Mouse (Mus musculus) thymus, postnatal 0 days (tissue): ENCODE measurements at regions not wholly inside any gene's neighbourhood (a gene's known extent, or its start where the extent isn't known, plus 50 kb on each side); places are given as distances from the start of the nearest gene placed in this dataset.

Source experiments
- DNase-seq: peaks from one replicate; pipeline ENCODE4 v3.0.0-alpha.2; 2015; ENCODE audit warnings: low spot score

DNA sequence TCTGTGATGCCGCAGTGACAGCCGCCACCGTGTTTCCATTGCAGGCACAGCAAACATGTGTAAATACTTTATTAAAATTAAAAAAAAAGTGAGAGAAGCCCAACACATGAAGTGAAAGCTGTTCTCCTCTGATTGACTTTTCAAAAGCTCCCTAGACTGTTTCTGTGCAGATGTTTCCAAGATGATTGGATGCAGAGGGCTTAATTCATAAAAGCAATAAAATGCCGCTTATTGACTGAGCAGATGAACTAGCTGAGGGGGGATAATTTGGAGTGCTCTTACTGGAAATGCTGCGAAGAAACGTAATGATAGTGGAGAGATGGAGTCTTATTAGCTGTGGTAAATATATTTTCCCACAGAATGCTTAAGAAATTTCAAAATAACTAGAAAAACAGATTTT is 170.4 kb downstream of the Rnf144a start:
- no peak for DNase-seq

DNA sequence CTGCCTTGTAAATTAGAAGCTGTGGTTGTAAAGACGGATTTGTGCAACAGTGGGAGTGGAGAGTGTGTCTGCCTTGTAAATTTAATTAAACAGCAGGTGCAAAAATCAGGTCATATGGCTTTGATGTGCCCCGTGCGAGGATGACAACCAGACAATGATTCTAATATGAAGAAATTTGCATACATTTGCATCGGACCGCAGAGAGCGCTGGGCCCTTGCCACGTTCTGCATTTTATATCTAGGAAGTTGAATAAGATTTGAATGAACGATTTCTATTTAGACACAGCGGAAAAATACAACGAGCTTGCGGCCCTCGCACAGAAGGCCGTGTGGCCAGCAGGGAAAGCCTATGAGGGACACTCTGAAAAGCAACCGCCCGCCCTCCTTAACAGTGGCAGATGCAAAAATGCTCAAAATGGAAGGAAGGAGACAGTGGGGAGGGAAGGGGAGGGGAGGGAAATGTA is 187.5 kb downstream of the Rnf144a start:
- DNase-seq, result no peak

DNA sequence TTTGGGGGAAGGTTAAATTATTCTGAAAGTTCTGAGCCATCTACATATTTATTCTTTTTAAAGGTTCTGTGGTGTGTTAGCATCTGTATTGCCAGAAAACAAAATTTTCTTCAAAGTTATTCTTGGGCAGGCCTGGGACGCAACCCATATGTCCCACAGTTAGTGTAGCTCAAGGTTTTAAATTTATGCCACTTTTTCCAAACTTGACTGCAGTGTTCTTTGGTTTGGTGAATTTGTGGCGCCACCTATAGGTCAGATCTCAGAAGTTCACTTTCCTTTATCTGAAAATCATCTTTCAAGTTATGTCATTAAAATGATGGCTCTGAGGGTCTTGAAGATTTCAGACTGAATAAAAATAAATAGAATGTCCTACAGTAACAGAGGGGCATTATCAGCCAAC is 188.7 kb downstream of the Rnf144a start:
- peak; percentile 54 for DNase-seq

DNA sequence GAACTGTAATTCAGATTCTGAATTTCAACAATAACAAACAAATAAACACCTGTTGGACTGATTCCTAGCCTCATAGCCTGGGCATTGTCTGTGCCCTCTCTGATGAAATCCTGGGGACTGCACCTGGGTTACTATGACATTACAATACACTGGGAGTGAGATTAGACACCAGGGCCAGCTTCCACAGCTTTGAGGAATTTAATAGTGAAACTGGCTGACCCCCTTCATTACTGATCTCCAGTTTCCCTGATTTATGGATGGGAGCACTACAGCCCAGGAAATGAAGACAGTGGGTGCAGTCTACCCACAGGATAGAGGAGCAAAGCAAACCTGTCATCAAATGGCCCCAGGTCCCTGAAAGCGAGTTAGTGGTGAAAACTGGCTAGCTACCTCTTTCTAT is 202.6 kb downstream of the Rnf144a start:
- no peak for DNase-seq

DNA sequence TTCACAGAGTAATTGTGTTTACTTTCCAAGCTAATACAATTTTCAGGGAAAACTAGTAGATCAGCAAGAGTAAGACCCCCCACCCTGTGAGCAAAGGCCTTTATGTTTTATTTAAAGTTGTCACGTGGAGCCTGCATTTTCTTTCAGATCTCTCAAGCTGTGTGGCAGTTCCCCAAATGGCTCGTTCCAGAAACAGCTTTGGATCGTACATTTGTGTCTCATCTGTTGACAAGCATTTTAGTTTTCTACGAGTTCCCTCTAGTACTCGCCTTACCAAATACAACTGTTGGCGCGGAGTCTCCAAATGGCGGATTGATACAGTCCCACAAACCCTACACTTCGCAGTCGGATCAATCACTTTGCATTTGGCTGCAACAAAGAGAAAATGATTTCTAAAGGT is 203.6 kb downstream of the Rnf144a start:
- DNase-seq, result no peak

DNA sequence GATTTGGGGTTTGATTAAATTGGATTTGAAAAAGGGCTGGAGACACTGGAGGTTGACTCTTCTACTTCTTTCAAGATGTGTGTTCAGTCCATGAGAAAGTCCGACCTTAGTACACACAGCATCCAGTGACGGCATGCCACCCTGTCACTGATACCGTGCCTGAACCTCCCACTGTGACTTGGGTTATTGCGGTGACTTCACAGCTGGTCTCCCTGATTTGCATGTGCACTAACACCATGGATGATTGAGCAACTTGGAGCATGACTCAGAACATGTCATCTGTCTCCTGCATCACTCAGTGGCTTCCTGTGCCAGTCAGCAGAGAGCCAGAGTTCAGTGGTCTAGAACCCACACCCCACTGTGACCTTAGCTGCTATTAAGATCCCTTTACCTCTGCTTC is 208.3 kb downstream of the Rnf144a start:
- no peak for DNase-seq

DNA sequence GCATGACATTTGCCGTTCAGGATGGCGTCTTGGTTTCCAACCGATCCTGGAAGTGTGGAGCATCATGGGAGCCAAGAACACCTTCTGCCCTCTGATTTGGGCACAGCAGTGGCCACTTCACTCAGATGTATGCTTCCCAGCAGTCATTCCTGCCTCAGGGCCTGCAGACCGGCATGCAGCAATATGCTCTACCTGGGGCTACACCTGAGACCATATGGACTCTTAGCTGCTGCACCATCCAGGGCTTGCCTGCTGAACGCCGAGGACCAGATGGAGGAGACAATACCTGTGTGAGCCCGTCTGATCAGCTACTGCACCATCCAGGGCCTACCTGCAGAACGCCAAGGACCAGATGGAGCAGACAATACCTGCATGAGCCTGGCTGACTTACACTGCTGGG is 209.0 kb downstream of the Rnf144a start:
- no peak for DNase-seq

DNA sequence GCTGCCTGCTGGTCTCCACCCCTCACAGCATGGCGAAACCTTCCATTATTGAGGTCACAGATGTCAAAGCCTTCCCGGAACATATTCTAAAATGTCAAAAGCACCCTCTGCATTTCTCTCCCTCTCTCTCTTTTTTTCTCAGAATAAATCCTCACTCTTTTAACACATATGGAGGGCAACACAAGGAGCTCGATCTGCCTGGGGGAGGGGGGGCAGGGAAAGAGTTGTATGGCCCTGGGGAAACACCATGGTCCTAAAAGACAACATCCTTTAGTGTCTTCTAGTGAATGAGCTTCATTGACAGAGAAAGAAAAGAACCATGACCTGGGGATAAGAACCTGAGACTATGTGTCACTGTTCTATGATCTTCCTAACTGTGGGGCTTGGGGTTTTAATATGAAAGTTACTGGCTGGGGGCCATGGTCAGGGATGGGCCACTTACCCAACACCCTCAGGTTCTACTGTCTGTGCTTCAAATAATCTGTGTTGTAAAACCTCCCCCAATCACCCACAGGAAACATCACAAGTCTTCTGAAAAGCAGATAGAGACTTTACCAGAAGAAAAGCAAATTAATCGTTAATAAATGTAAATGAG is 223.0 kb downstream of the Rnf144a start:
- DNase-seq, result no peak

DNA sequence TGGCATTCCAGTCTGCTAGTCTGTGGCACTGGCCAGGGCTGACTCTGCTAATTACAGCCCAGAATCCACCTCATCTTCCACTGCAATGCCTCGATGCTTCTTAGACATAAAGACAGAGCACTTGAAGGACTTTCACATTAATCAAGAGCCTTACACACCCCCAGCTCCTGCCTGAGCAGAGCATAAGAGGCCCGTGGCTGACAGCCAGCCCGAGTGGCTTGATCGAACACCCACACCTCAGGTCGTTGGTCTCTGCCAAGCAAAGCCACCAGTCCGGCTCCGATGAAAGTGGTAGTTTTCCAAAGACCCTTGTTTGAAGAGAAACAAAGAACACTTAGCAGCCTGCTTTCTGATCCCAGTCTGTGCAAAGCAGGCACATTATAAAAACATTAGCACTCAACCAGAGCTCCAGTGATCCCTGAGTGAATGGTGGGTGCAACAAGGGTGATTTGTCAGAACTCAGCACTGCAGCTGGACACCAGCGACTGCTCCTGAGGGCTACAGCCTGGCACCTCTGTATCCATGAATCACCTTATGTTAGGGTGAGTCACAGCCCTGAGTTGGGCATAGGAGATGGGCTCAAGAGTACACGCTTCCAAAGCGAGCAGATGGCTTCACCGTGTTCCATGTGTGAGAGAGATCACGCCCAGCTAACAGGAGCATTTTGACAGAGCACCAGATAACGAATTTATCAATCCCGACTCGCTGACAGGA is 223.6 kb downstream of the Rnf144a start:
- DNase-seq, result no peak

DNA sequence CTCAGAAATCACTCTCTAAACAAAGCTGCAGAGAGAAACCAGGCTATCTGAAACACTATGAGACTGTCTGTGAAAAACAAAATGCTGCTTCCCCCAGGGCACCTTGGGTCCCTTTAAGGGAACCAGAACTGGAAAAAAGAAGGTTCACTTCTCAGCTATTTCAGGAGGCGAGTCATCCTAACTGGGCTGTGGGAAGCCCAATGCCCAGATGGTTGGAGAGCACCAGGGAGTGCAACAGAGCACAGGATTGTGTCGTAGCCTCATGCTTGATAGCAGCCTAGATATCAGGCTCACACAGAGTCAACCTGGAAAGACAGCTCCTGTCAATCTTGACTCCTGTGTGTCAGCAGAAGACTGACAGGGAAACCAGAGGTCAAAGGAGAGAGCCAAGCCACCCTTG is 226.1 kb downstream of the Rnf144a start:
- DNase-seq, result no peak

DNA sequence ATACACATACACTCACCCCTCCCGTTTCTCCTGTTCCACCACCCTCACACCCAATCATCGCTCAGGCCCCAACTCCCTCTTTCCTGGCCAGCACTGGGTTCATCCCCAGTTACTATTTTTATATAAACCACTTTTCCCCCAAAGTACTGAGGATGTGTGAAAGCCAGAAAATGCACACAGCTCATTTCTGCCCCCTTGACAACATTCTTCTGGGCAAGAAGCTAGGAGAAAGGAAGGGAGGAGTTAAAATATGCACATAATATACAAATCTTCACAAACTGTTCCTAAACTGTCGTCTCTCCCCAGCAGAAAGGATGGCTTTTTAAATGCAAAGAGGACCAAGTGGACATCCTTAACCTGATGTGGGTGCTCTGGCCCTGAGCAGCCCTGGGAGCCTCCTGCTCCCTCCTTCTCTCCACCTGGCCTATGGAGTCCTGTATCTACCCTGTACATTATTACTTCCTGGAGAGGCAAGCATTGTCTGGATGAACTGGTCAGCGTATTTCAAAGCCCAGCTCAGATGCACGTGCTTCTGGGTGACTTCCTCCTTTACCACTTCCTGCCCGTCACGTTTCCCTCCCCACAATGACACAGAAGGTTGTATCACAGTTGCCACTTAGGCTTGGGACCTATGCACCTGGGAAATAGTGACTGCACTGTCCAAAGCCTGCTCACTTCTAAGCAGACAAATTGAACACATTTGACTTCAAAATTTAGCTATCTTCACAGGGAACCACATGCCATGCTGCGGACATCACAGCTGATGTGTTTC is 227.8 kb downstream of the Rnf144a start:
- peak; percentile 53 for DNase-seq

DNA sequence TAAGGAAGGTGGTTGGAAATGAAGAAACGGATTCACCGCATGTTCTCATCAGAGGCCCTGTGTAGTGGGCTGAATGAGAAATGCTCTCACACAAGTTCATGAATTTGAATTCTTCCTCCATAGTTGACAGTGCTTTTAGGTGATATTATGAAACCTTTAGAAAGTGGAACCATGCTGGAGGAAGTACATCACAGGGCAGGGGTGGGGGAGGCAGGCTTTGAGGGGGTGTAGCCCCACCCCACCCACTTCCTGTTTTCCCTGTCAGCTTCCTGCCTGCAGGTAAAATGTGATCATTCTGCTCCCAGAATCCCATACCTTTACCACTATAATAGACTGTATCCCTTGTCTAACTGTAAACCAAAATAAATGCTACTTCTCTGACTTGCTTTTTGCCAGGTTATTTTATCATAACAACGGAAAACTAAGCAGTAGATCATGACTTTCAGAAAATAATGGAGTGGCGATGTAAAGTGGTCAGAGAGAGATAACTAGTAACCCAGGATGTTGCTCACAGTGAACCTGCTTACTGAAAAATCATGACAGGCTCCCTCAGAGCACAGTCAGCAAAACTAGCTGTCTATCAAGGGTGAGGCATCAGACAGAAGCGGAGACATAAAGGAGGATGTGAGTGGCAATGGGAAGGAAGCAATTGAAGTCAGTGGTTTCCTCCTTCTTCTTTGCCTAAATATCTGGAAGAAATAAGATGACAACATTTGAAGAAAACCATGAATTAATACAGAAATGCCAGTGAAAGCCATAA is 230.2 kb downstream of the Rnf144a start:
- peak; percentile 9 for DNase-seq

DNA sequence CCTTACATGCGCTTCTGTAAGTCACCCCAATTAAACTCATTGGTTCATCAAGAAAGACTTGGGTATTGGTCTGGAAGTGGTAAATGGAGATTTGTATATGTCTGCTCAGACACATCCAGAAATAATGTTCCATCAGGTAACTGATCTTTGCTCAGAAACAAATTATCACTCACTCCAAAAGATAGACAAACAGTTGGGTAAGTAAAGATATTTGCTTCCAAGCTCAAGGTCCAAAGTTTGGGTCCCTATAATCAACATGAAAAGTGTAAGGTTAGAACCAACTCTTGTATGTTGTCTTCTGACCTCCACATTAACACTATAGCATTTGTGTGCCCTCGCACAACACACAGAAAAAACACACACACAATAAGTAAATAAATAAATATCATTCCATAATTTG is 232.0 kb downstream of the Rnf144a start:
- no peak for DNase-seq

DNA sequence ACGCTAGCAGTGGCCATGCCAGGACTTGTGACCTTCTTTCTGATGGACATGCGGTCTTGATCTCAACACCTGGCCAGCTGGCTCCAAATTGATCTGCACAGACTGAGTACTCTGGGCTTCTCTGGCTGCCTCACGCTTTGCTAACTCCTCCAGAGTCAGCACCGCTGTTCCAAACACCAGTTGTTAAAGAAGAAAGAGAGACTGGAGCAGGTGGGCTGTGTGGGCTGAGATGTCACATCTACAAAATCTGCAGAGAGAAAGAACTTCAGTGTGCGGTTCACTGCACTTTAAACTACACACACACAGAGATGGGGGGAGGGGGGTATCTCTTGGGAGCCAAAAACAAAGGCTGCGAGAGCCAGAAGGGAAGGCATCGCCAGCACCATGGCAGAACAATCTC is 234.2 kb downstream of the Rnf144a start:
- DNase-seq, result no peak

DNA sequence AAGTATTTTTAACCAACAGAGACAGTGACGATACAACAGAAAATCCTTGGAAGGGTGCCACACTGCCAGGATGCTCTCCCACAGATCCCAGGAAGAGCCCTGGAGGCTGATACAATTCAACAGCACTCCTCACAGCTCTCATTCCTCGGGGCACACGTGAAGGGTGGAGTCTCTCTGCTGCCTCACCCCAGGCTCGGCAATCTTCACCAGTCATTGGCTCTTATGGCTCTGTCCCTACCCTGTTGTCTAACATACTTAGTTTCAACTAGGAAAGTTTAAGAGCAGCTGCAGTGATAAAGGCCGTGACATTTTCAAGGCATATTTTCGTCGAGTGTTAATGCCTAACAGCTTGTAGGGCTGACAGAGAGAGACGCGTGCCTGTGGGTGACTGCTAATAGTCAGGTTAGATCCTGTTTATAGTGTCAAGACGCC is 238.8 kb downstream of the Rnf144a start:
- DNase-seq, result no peak

DNA sequence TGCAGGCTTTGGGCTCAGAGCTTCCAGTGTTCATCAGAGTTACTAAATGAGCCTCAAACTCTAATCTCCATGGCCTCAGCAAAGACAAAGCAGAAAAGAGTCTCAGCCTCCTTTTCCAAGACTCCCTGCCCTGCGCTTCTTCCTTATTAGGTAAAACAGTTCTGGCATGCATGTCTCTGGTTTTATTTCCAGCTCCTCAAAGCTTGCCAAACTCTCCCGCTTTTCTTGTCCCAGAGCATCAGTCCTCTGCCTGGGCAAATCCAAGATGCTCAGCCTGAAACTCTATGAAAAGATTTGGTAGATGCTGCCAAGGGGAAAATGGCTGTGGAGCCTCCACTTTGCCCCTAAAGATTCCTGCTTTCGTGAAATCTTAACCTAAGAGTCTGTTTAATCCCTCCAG is 251.6 kb downstream of the Rnf144a start:
- DNase-seq, result no peak

DNA sequence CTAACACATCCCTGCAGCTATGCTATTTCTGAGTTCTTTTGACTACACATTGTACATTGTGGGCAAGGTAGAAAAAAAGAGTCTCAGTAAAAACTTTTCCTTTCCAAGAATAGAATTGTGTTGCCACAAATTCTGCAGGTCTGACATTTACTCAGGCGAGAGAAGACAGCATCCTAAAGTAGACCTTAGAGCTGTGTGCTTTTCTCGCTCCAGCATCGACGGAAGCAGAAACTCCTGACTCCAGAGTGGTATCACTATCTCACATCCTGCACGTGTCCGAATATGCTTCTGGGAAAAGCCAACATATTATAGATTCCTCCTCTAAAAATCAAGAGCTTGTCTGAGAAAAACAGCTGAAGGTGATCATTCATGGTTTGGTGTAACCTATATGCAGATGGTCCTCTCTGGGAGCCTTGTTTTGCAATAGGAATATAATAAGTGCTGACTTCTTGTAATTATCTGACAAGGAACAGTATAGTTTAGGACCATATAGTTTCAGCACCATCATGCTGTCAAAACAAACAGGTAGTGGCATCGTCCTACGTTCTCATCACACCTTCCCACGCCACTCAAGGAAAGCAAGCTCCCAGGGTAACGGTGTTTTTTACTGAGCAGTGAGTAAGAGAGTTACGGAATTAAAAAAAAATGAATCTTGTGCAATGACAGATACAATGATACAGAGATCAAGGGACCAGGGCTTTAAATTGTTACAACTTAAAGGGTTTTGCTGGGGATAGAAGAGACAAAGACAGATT is 254.0 kb downstream of the Rnf144a start:
- DNase-seq, result no peak

DNA sequence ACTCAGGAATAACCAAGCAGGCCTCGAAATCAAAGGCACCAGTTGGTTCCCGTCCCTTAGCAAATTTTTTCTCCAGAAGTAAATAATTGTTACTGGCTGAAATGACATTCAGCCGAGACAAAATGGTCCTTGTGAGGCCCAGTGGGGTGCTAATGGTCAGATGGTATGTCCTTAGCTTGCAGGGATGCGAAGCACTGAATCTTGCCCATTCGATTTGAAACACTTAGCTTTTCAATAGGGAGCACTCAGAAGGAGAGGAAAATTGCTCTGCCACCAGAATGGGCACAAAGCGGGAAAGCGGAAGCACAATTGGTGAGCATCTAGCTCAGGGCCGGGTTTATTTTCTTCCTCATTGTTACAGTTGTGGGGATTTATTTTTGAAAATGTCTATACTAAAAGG is 262.1 kb downstream of the Rnf144a start:
- DNase-seq, result no peak

DNA sequence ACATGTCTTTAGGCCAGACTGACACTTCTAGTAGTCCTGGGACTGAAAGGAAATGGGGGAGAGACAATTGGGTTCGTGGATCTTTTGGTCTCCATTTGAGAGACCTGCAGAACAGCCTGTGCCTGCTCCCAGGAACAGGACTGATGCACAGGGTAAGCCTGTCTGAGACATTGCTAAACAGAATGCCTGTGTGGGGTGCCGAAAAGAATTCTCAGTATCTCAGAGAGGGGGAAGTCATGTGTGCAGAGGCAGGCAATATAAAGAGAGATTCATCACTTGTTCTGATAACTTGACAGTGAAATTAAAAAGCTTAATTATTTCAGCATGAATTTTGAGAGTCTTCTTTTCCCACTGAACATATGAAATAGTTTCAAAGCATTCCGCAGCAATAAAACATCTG is 268.7 kb downstream of the Rnf144a start:
- no peak for DNase-seq

DNA sequence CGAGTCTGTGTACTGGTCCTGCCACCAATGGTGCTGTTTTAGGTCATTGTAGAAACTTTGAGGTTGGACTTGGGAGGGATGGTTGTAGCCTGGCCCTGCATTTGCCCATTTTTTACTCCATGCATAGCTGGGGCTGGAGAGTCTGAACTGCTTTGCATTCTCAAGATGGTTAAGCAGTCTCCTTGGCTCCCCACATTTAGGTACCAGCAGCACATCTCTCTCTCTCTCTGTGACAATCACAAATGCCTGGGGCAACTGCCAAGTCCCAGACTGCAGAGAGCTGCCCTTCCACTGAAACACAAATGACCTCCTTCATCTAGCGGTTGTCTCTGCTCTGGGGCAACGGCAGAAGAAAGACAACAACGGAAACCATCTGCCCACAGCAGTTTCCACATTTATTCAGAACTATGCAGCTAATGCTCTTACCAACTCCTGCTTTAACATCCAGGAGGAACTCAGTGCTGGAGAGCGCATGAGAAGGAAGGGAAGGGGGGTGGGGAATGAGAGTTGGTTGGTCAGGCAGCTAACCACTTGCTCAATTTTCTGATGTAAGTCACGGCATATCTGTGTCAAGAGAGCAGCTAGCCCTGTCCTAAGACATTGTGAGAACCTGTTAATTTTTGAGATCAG is 269.9 kb downstream of the Rnf144a start:
- no peak for DNase-seq

DNA sequence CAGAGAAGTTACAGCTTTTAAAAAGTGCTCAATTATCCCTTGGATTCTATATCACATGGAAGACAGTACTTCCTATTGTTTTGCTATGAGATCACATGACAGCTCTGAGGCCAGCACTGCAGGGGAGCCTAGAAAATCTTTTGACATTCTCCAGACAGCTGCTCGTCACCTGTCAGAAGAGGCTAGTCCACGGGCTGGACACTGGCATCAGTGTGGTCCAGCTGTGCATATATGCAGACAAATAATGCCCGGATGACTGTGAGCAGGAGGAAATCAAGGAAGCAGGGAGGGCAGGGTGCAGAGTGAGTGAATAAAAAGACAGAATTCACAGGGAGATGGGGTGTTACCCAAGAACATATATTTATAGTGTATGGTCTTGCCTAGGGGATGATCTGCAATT is 270.4 kb downstream of the Rnf144a start:
- DNase-seq, result no peak
